In genomic region chr3:107176501-107176900, GRCm38 (mm10) we compare ENCODE assay signal across 18 mouse cellular contexts. TPM values are rescaled to one million over a fixed set of nuclear protein-coding genes. Genes with fewer than 3 reads are reported as not detected.
A peak's percentile ranks its signal among the peaks of the same experiment; 100 is the strongest.
DNase-seq lines count a peak whose midpoint lies in the region; ATAC-seq lines count a peak whose summit lies in the region.
"Had no signal": no experiment of that assay in that cellular context is flagged by ENCODE, and none has a peak within 500 bp of the region (broad histone marks: within the 10 kb centered on the region; RNA-seq: fewer than 3 reads in every experiment).

No protein-coding gene starts in this region.

- 61% methylated on average over 9 of the region's 9 CpGs for WGBS in midbrain, embryonic 15.5 days
- WGBS in kidney, embryonic 15.5 days: 54% methylated on average over 9 of the region's 9 CpGs

- ATAC-seq in midbrain, embryonic 15.5 days (replicated peaks): peak; percentile 81
- ATAC-seq in kidney, embryonic 15.5 days (replicated peaks; ENCODE audit: low FRiP score): no peak
- ATAC-seq: intestine, postnatal 0 days had no signal

- H3K36me3 ChIP-seq in midbrain, embryonic 15.5 days (replicated peaks): no peaks in the 10 kb centered on the region
- no peaks in the 10 kb centered on the region for H3K36me3 ChIP-seq in kidney, embryonic 15.5 days

- no peak overlapping the region for H3K4me3 ChIP-seq in midbrain, embryonic 15.5 days
- no peak overlapping the region for H3K4me3 ChIP-seq in kidney, embryonic 15.5 days (replicated peaks)
- H3K4me3 ChIP-seq: megakaryocyte, embryonic 14.5 days had no signal

- no peaks in the 10 kb centered on the region for H3K27me3 ChIP-seq in midbrain, embryonic 15.5 days (replicated peaks)
- no peaks in the 10 kb centered on the region for H3K27me3 ChIP-seq in kidney, embryonic 15.5 days

- no peaks in the 10 kb centered on the region for H3K4me1 ChIP-seq in midbrain, embryonic 15.5 days
- H3K4me1 ChIP-seq in kidney, embryonic 15.5 days: no peaks in the 10 kb centered on the region
- H3K4me1 ChIP-seq: megakaryocyte, embryonic 14.5 days had no signal

- no peak overlapping the region for H3K9ac ChIP-seq in midbrain, embryonic 15.5 days
- H3K9ac ChIP-seq in kidney, embryonic 15.5 days: no peak overlapping the region
- H3K9ac ChIP-seq: liver, embryonic 14.5 days had no signal

- H3K9me3 ChIP-seq in midbrain, embryonic 15.5 days: no peaks in the 10 kb centered on the region
- no peaks in the 10 kb centered on the region for H3K9me3 ChIP-seq in kidney, embryonic 15.5 days (replicated peaks)
- H3K9me3 ChIP-seq: megakaryocyte, embryonic 14.5 days had no signal

- peak; percentile 93 for DNase-seq in brain, adult 2 months (ENCODE audit: low read depth, low spot score)
- peak; percentile 73 for DNase-seq in cerebellum, adult 11 months
- peak; percentile 19 for DNase-seq in embryo, embryonic 11 days
- DNase-seq in kidney, adult 8-10 months: no peak
- no peak for DNase-seq in ovary, postnatal 14 days (ENCODE audit: low spot score)
- no peak for DNase-seq in heart, postnatal 4 days
- DNase-seq: adrenal gland, postnatal 10 days; gastrocnemius, postnatal 36 days had no signal

- H3K4me2 ChIP-seq in midbrain, embryonic 15.5 days: no peak overlapping the region
- H3K4me2 ChIP-seq in kidney, embryonic 15.5 days: no peak overlapping the region

- peak overlapping the region; percentile 9; the same call in 1 of the 2 replicates for H3K27ac ChIP-seq in midbrain, embryonic 15.5 days
- no peak overlapping the region for H3K27ac ChIP-seq in kidney, embryonic 15.5 days
- H3K27ac ChIP-seq: liver, embryonic 14.5 days had no signal

RNA-seq across cellular contexts. Expression of gene Kcna10, which starts 6.4 kb away (rescaled TPM):
- polyA plus RNA-seq in midbrain, embryonic 15.5 days (2015; fragmentation: Nextera tagmentation; extraction: Ambion mirVana): not detected in 2 replicates
- polyA plus RNA-seq in kidney, embryonic 15.5 days (2015; fragmentation: Nextera tagmentation; extraction: Ambion mirVana): not detected in 2 replicates
- not detected for total RNA-seq in heart, postnatal 4 days (2021)
- total RNA-seq: adrenal gland, postnatal 10 days; common myeloid progenitor, adult 5-6 weeks; gastrocnemius, postnatal 36 days; layer of hippocampus, adult 8-10 months; left cerebral cortex, postnatal 14 days had no signal
- polyA plus RNA-seq: heart, embryonic 14.5 days; intestine, postnatal 0 days; liver, embryonic 14.5 days; spleen, adult 2 months had no signal

RNA-seq across cellular contexts. Expression of gene Cym, which starts 45.0 kb away (rescaled TPM):
- polyA plus RNA-seq in midbrain, embryonic 15.5 days (2015; fragmentation: Nextera tagmentation; extraction: Ambion mirVana): 0.27 TPM in 1 of 2 replicates, not detected in the other
- polyA plus RNA-seq in kidney, embryonic 15.5 days (2015; fragmentation: Nextera tagmentation; extraction: Ambion mirVana): 0.17 TPM in 1 of 2 replicates, not detected in the other
- total RNA-seq in heart, postnatal 4 days (2021): not detected
- total RNA-seq: common myeloid progenitor, adult 5-6 weeks; gastrocnemius, postnatal 36 days; left cerebral cortex, postnatal 14 days had no signal

RNA-seq across cellular contexts. Expression of gene A630076J17Rik, which starts 53.9 kb away (rescaled TPM):
- polyA plus RNA-seq in midbrain, embryonic 15.5 days (2015; fragmentation: Nextera tagmentation; extraction: Ambion mirVana): not detected in 2 replicates
- not detected in 2 replicates for polyA plus RNA-seq in kidney, embryonic 15.5 days (2015; fragmentation: Nextera tagmentation; extraction: Ambion mirVana)
- not detected for total RNA-seq in heart, postnatal 4 days (2021)
- total RNA-seq: common myeloid progenitor, adult 5-6 weeks; gastrocnemius, postnatal 36 days; layer of hippocampus, adult 8-10 months; left cerebral cortex, postnatal 14 days had no signal
- polyA plus RNA-seq: liver, embryonic 14.5 days; spleen, adult 2 months had no signal

Comparison
In these comparisons a context has a peak if more than half of its experiments do, and no peak if none do; other contexts are left out.
1. DNase-seq: peak in brain, adult 2 months (single experiment), cerebellum, adult 11 months (single experiment) and embryo, embryonic 11 days (single experiment); none in kidney, adult 8-10 months (0 of 2), ovary, postnatal 14 days (single experiment) and heart, postnatal 4 days (single experiment).